Mouse (Mus musculus): Measurements from ENCODE around the gene Stag3. TPM values are rescaled to one million over a fixed set of nuclear protein-coding genes. Genes with fewer than 3 reads are reported as not detected.
A peak's percentile ranks its signal among the peaks of the same experiment; 100 is the strongest.

Gene Stag3
- polyA plus RNA-seq, 1 experiment from 2014 or later = 4.5 TPM

DNA sequence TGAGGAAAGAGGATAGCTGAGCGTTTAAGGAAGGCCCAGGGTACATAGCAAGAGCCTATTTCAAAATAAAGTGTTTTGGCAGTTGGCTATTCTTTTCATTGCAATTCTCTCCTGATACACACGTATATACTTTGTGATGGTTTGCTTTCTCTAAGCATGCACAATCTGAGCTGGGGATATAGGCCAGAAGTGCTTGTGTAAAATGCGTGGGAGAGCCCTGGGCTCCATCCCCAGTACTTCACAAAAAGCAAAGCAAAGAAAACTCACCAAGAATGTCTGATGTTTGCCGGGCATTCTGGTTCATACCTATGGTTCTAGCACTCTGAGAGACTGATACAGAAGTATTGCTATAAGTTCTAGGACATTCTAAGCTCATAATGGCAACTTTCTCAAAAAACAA, 11.1 kb upstream of the Stag3 start:
- no peak overlapping the region for H3K27ac ChIP-seq (ENCODE audit: poor library complexity, severe bottlenecking)
- peaks cover 13% of the 10 kb centered on the region; the same call in 1 of the 2 replicates for H3K36me3 ChIP-seq
- no peak for ATAC-seq (ENCODE audit: insufficient number of reproducible peaks, low FRiP score)
- no peaks in the 10 kb centered on the region for H3K9me3 ChIP-seq (replicated peaks)
- whole genome bisulfite sequencing = 61% methylated on average over 4 of the region's 4 CpGs
- peaks cover 19% of the 10 kb centered on the region for H3K4me1 ChIP-seq (replicated peaks)
- H3K4me2 ChIP-seq = no peak overlapping the region
- H3K4me3 ChIP-seq = no peak overlapping the region
- no peak overlapping the region for H3K9ac ChIP-seq
- H3K27me3 ChIP-seq (replicated peaks) = peaks cover 26% of the 10 kb centered on the region

DNA sequence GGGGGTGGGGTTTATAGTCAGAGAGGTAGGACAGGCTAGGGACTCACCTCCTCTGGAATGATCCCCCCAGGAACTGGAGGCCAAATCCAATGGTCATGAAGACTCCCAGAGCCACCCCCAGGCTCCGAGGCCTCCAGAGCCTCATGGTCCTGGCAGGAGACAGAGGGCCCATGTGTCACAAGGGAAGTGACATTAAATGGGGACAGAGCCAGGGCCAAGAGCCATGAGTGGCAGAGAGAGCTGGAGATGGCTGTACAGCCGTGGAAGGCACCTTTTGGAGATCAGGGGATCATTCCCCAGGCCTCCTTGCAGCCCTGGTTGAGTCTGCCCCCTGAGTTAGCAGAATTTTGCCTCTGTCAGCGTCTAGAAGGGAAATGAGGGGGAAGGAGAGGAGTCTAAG, 8.8 kb upstream of the Stag3 start:
- Histone ChIP-seq H3K4me1 (replicated peaks) (peaks cover 24% of the 10 kb centered on the region), H3K4me3 (no peak overlapping the region), H3K36me3 (peaks cover 7% of the 10 kb centered on the region; the same call in 1 of the 2 replicates), H3K27ac (ENCODE audit: poor library complexity, severe bottlenecking) (no peak overlapping the region), H3K4me2 (no peak overlapping the region), H3K9ac (no peak overlapping the region), H3K27me3 (replicated peaks) (peaks cover 30% of the 10 kb centered on the region), H3K9me3 (replicated peaks) (no peaks in the 10 kb centered on the region)
- no peak for ATAC-seq (ENCODE audit: insufficient number of reproducible peaks, low FRiP score)
- 44% methylated on average over 3 of the region's 3 CpGs for WGBS

DNA sequence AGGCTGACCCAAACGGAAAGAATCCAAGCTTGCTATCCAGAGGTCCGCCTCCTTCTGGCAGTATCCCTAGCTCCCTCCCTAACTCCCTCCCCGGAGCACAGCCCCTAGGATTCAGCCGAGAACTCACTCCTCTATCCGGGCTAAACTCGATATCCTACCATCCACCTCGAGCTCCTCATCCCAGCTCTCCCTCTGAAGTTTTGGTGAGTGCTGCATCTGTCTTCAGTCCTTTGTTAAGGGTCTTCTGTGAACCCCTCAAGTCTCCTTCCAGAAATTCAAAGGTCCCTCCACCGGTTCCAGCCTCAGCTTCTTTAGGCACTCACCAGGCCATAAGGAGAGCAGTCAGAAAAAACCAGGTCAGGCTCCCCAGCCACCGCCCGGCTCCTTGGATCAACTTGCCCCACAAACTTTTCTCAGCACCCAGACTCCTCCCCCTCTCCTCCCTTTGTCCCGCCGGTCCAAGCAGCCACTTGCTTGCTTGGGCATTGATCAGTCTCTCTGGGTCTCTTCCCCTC, 7.6 kb upstream of the Stag3 start, which contains the start of gene Gal3st4:
TSS of gene Gal3st4 (minus strand) at position 432 of the 515 bp plus-strand sequence.
- H3K4me1 ChIP-seq (replicated peaks) = peaks cover 24% of the 10 kb centered on the region
- H3K27me3 ChIP-seq (replicated peaks) = peaks cover 30% of the 10 kb centered on the region
- H3K36me3 ChIP-seq = peaks cover 11% of the 10 kb centered on the region
- WGBS = 1% methylated on average over 12 of the region's 12 CpGs
- peak within 1 kb of the TSS; percentile 21 for H3K9ac ChIP-seq
- peak within 1 kb of the TSS; percentile 54 for H3K4me2 ChIP-seq
- no peaks in the 10 kb centered on the region for H3K9me3 ChIP-seq (replicated peaks)
- H3K27ac ChIP-seq (ENCODE audit: poor library complexity, severe bottlenecking) = no peak within 1 kb of the TSS
- no peak for ATAC-seq (ENCODE audit: insufficient number of reproducible peaks, low FRiP score)
- peak within 1 kb of the TSS; percentile 2; the same call in 1 of the 2 replicates for H3K4me3 ChIP-seq

DNA sequence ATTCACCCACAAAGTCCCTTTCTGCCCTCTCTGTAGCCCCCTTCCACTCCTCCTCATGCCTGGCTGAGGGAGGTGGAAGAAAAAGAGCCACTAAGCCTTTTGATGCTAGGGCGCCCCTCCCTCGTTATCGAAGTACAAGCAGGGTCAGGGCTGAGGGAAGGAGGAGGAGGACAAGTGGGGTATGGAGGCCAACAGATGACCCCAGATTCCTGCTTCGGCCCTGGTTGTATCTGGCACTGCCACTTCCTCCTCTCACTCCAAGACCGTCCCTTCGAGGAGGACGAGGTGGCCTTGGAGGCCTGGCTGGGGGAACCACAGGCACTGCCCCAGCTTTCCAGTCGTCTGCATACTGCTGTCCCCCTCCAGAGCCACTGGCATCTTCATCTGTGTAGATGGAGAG, 5.9 kb upstream of the Stag3 start:
- Histone ChIP-seq H3K36me3 (peaks cover 12% of the 10 kb centered on the region), H3K27ac (ENCODE audit: poor library complexity, severe bottlenecking) (no peak overlapping the region), H3K9ac (no peak overlapping the region), H3K27me3 (replicated peaks) (peaks cover 30% of the 10 kb centered on the region), H3K9me3 (replicated peaks) (no peaks in the 10 kb centered on the region), H3K4me2 (no peak overlapping the region), H3K4me3 (no peak overlapping the region), H3K4me1 (replicated peaks) (peaks cover 29% of the 10 kb centered on the region)
- WGBS = 78% methylated on average over 8 of the region's 8 CpGs
- ATAC-seq (ENCODE audit: insufficient number of reproducible peaks, low FRiP score) = no peak

GRCm38 (mm10) chr5:138275216-138276050, 4.6 kb upstream of the Stag3 start:
- Histone ChIP-seq H3K27ac (ENCODE audit: poor library complexity, severe bottlenecking) (no peak overlapping the region), H3K9ac (peak overlapping the region; percentile 69), H3K4me1 (replicated peaks) (peaks cover 30% of the 10 kb centered on the region), H3K9me3 (replicated peaks) (0 out of 2 replicates have a peak, but pooled peaks cover 2% of the 10 kb centered on the region), H3K36me3 (peaks cover 12% of the 10 kb centered on the region), H3K4me3 (peak overlapping the region; percentile 32), H3K27me3 (replicated peaks) (peaks cover 30% of the 10 kb centered on the region), H3K4me2 (peak overlapping the region; percentile 62)
- ATAC-seq (ENCODE audit: insufficient number of reproducible peaks, low FRiP score) = no peak
- WGBS = 24% methylated on average over 41 of the region's 41 CpGs

DNA sequence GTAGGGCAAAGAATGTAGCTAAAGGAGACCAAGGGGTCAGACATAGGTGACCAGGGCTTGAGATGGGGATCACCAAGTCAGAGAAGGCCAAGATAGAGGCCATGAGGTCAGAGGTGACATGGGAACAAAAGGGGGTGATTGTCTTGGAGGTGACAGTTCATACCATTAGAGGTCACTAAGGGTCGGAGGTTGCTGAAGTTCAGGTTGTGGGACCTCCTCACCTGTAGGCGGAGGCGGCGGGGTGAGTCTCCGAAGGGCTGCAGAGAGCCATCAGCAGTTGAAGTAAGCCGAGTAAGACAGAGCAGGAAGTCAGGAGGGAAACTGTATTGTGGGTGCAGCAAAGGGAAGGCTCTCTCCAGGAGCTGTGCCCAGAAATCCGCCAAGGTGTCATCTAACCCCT, 2.0 kb upstream of the Stag3 start:
- Histone ChIP-seq H3K36me3 (peaks cover 12% of the 10 kb centered on the region), H3K9me3 (replicated peaks) (peaks cover 7% of the 10 kb centered on the region; the same call in 1 of the 2 replicates), H3K27ac (ENCODE audit: poor library complexity, severe bottlenecking) (no peak overlapping the region), H3K27me3 (replicated peaks) (peaks cover 17% of the 10 kb centered on the region), H3K4me2 (no peak overlapping the region), H3K4me1 (replicated peaks) (peaks cover 17% of the 10 kb centered on the region), H3K9ac (no peak overlapping the region), H3K4me3 (no peak overlapping the region)
- 84% methylated on average over 7 of the region's 7 CpGs for WGBS
- ATAC-seq (ENCODE audit: insufficient number of reproducible peaks, low FRiP score) = no peak

DNA sequence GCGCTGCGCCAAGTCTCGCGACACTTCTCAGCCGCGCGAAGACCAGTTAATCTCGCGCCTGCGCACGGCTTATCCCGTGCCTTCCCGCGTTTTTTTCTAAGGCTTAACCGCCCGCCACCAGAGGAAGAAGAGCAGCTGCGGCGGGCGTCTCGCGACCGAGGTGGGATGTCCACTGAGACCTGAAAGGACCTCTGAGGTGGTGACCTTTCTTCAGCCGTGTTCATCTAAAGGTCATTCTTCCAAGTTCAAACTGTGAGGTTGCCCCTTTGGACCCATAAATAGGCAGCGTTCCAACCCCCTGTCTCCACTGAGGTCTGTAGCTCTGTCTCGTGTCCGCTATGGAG, 357 bp downstream of the Stag3 start:
- Histone ChIP-seq H3K4me2 (peak overlapping the region; percentile 80), H3K27ac (ENCODE audit: poor library complexity, severe bottlenecking) (no peak overlapping the region), H3K27me3 (replicated peaks) (peaks cover 4% of the 10 kb centered on the region; the same call in 1 of the 2 replicates), H3K9ac (no peak overlapping the region), H3K9me3 (replicated peaks) (peaks cover 7% of the 10 kb centered on the region; the same call in 1 of the 2 replicates), H3K36me3 (peaks cover 12% of the 10 kb centered on the region), H3K4me1 (replicated peaks) (peaks cover 12% of the 10 kb centered on the region), H3K4me3 (peak overlapping the region; percentile 67)
- no peak for ATAC-seq (ENCODE audit: insufficient number of reproducible peaks, low FRiP score)
- WGBS = 19% methylated on average over 26 of the region's 26 CpGs

- Histone ChIP-seq H3K9ac (no peak overlapping the region), H3K9me3 (replicated peaks) (peaks cover 7% of the 10 kb centered on the region; the same call in 1 of the 2 replicates), H3K27me3 (replicated peaks) (peaks cover 4% of the 10 kb centered on the region; the same call in 1 of the 2 replicates), H3K4me3 (no peak overlapping the region), H3K27ac (ENCODE audit: poor library complexity, severe bottlenecking) (no peak overlapping the region), H3K4me2 (peak overlapping the region; percentile 80; the same call in 1 of the 2 replicates), H3K4me1 (replicated peaks) (peaks cover 8% of the 10 kb centered on the region), H3K36me3 (peaks cover 12% of the 10 kb centered on the region)
- ATAC-seq (ENCODE audit: insufficient number of reproducible peaks, low FRiP score) = no peak
- WGBS = 88% methylated on average over 15 of the region's 15 CpGs
These were observed 789 bp downstream of the Stag3 start for GRCm38 (mm10) chr5:138280829-138281228.

DNA sequence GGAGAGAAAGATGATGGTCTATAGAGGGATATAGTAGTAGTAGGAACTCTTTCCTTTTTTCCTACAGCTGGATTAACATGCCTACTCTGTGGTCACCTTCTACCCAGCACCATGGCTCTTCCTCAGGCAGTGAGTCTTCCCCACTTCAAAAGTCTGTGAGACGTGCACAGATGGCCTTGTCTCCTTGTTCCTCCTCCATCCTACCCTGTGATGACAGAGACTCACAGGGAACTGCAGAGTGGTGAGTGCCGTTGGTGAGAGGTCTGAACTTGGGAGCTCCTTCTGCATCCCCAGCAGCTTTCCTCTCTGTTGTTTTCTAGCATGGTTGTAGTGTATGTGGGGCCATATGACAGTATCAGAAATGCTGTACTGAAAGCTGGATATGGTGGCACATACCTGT, 1.8 kb downstream of the Stag3 start:
- Histone ChIP-seq H3K36me3 (peaks cover 8% of the 10 kb centered on the region), H3K4me2 (no peak overlapping the region), H3K9ac (no peak overlapping the region), H3K4me3 (no peak overlapping the region), H3K27me3 (replicated peaks) (peaks cover 4% of the 10 kb centered on the region; the same call in 1 of the 2 replicates), H3K9me3 (replicated peaks) (peaks cover 7% of the 10 kb centered on the region; the same call in 1 of the 2 replicates), H3K27ac (ENCODE audit: poor library complexity, severe bottlenecking) (no peak overlapping the region), H3K4me1 (replicated peaks) (peaks cover 5% of the 10 kb centered on the region)
- no peak for ATAC-seq (ENCODE audit: insufficient number of reproducible peaks, low FRiP score)
- 66% methylated on average over 2 of the region's 2 CpGs for WGBS

DNA sequence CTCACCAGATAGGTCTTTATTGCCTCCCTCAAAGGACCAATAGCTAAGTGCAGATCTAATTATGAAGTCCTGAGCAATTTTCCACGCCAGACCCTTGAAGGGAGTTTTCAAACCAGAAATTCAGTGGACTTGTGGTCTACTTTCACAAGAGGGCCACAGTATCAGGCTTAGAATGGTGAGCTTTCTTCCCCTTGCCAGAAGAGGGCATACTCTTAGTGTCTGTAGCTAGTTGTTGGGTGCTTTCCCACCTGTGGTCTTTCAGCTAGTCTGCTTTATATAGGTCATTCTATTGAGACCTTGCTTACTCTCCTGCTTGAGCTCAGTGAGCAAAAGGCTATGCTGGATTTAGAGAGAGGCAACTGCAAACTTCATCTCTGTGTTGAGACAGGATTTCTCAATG, 3.5 kb downstream of the Stag3 start:
- Histone ChIP-seq H3K27ac (ENCODE audit: poor library complexity, severe bottlenecking) (no peak overlapping the region), H3K27me3 (replicated peaks) (peaks cover 4% of the 10 kb centered on the region; the same call in 1 of the 2 replicates), H3K4me2 (no peak overlapping the region), H3K4me3 (no peak overlapping the region), H3K36me3 (no peaks in the 10 kb centered on the region), H3K9ac (no peak overlapping the region), H3K4me1 (replicated peaks) (peaks cover 5% of the 10 kb centered on the region), H3K9me3 (replicated peaks) (peaks cover 7% of the 10 kb centered on the region; the same call in 1 of the 2 replicates)
- WGBS = 56% methylated on average over 1 of the region's 1 CpGs
- no peak for ATAC-seq (ENCODE audit: insufficient number of reproducible peaks, low FRiP score)

DNA sequence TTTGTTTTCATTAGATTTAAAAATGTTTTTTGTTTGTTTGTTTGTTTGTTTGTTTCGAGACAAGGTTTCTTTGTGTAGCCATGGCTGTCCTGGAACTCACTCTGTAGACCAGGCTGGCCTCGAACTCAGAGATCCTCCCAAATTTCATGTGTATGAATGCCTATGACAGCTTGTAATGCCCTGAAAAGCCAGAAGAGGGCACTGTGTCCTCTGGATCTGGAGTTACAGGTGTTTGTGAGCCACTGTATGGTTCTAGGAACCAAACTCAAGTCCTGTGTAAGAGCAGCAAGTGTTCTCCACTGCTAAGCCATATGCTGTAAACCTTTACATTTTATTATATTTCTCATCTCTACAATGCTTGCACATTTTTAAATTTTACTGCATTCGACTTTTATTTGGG, 7.8 kb downstream of the Stag3 start:
- Histone ChIP-seq H3K9ac (no peak overlapping the region), H3K4me1 (replicated peaks) (no peaks in the 10 kb centered on the region), H3K27me3 (replicated peaks) (no peaks in the 10 kb centered on the region), H3K4me3 (no peak overlapping the region), H3K27ac (ENCODE audit: poor library complexity, severe bottlenecking) (no peak overlapping the region), H3K36me3 (no peaks in the 10 kb centered on the region), H3K9me3 (replicated peaks) (no peaks in the 10 kb centered on the region), H3K4me2 (no peak overlapping the region)
- WGBS = 69% methylated on average over 3 of the region's 3 CpGs
- ATAC-seq (ENCODE audit: insufficient number of reproducible peaks, low FRiP score) = no peak
